Mouse (Mus musculus): Measurements from ENCODE around the gene Vmn1r64.
"Not testable (repeated sequence)": the region's sequence is repeated elsewhere in the genome, so short reads cannot be mapped to it uniquely, and the experiment has no call there.

Gene Vmn1r64

GRCm38 (mm10) chr7:5884442-5884841 lies at the start of gene Vmn1r64:
Gene Vmn1r64, minus strand, starts transcription at chr7:5884542.
- CTCF ChIA-PET: no interaction called here
- POLR2A ChIA-PET: no interaction called here

GRCm38 (mm10) chr7:5899238-5899637 lies 14.9 kb upstream of the Vmn1r64 start:
- POLR2A ChIA-PET: no interaction called here

GRCm38 (mm10) chr7:5897245-5897644 lies 12.9 kb upstream of the Vmn1r64 start:
- POLR2A ChIA-PET, CTCF ChIA-PET: not testable (repeated sequence)

More at GRCm38 (mm10) chr7:5899238-5899637, 14.9 kb upstream of the Vmn1r64 start:
- CTCF ChIA-PET: interaction anchor here in 1 of 4 experiments (0.6 to 0.7 kb wide), 2 partner anchors 280 to 342 kb away, joined by 3 to 5 read pairs; no protein-coding TSS in a partner anchor

All from embryonic stem cell, embryonic (primary cell).